Mouse (Mus musculus) embryonic facial prominence, embryonic 14.5 days (tissue): ENCODE results near the gene Mut. TPM values are rescaled to one million over a fixed set of nuclear protein-coding genes. Genes with fewer than 3 reads are reported as not detected.
A peak's percentile ranks its signal among the peaks of the same experiment; 100 is the strongest.

Experiments used
- ATAC-seq: fragments of 200-750 bp; cut with Nextera tagmentation; 2 replicates; pipeline ENCODE4 v1.8.0; 2017; ENCODE audit warnings: low read depth, moderate number of reproducible peaks, moderate TSS enrichment
- DNase-seq: peaks from one replicate; pipeline ENCODE4 v3.0.0-alpha.2; 2015; ENCODE audit warnings: low spot score
- H3K27ac ChIP-seq: fragments of 300-500 bp; sonication (generic); replicated peaks from 2 replicates; pipeline ENCODE4 v1.5.1; 2014; ENCODE audit warnings: low read depth, mild to moderate bottlenecking, low read length, moderate library complexity
- H3K27me3 ChIP-seq: fragments of 300-500 bp; sonication (generic); replicated peaks from 2 replicates; pipeline ENCODE4 v1.6.1; 2014; ENCODE audit warnings: low read length; ENCODE audit not compliant: control insufficient read depth, insufficient read depth
- H3K36me3 ChIP-seq: fragments of 300-500 bp; sonication (generic); 2 replicates; pipeline ENCODE4 v1.6.1; 2014; ENCODE audit warnings: low read length, mixed read lengths; ENCODE audit not compliant: control insufficient read depth, insufficient read depth
- H3K4me1 ChIP-seq: fragments of 300-500 bp; sonication (generic); 2 replicates; pipeline ENCODE4 v1.6.1; 2014; ENCODE audit warnings: antibody characterized with exemption, low read length; ENCODE audit not compliant: control insufficient read depth, insufficient read depth
- H3K4me2 ChIP-seq: fragments of 300-500 bp; sonication (generic); 2 replicates; pipeline ENCODE4 v1.6.1; 2014; ENCODE audit warnings: low read depth, mild to moderate bottlenecking, low read length, moderate library complexity, mixed read lengths
- H3K4me3 ChIP-seq: fragments of 300-500 bp; sonication (generic); 2 replicates; pipeline ENCODE4 v1.5.1; 2014; ENCODE audit warnings: low read depth, mild to moderate bottlenecking, low read length
- H3K9ac ChIP-seq: fragments of 300-500 bp; sonication (generic); 2 replicates; pipeline ENCODE4 v1.6.1; 2014; ENCODE audit warnings: low read depth, mild to moderate bottlenecking, low read length, moderate library complexity, mixed read lengths
- H3K9me3 ChIP-seq: fragments of 300-500 bp; sonication (generic); 2 replicates; pipeline ENCODE4 v1.6.1; 2016; ENCODE audit warnings: low read length; ENCODE audit not compliant: control insufficient read depth
- WGBS: fragments of 180-500 bp; shearing (Covaris S2); extraction: QIAGEN DNeasy Blood & Tissue Kit; methylation state at CpG from one replicate; pipeline ENCODE4 v1.1.7; 2014; 5-methylcytosine and 5-hydroxymethylcytosine counted together
- polyA plus RNA-seq: library from polyadenylated mRNA; unstranded; fragments of >200 nt; fragmentation: Nextera tagmentation; extraction: Ambion mirVana; gene quantifications from 2 replicates; pipeline ENCODE4 v1.2.1, GENCODE M21; 2014

The Mut gene
- polyA plus RNA-seq: 35.8 and 36.1 TPM in 2 replicates

- Histone ChIP-seq H3K36me3 (peaks cover 10% of the 10 kb centered on the region; the same call in 1 of the 2 replicates), H3K9me3 (no peaks in the 10 kb centered on the region), H3K4me1 (peaks cover 3% of the 10 kb centered on the region; the same call in 1 of the 2 replicates), H3K27ac (peak within 1 kb of the TSS; percentile 92), H3K4me3 (peak within 1 kb of the TSS; percentile 57), H3K9ac (peak within 1 kb of the TSS; percentile 72), H3K4me2 (peak within 1 kb of the TSS; percentile 71), H3K27me3 (no peaks in the 10 kb centered on the region)
- peak; percentile 99 for DNase-seq
- peak; percentile 100 for ATAC-seq
- WGBS: under 1% methylated on average over 46 of the region's 50 CpGs
Observed at GRCm38 (mm10) chr17:40934420-40935231, at the start of gene Mut, which contains the start of gene Cenpq. Gene Mut (plus strand): TSS chr17:40934685. Gene Cenpq (minus strand): TSS chr17:40935047.

- peak; percentile 42 for DNase-seq
- ATAC-seq: no peak
- WGBS: 68% methylated on average over 4 of the region's 4 CpGs
Observed at GRCm38 (mm10) chr17:40885155-40885554, 49.3 kb upstream of the Mut start.

GRCm38 (mm10) chr17:40887849-40888536 is 46.5 kb upstream of the Mut start:
- 79% methylated on average over 4 of the region's 4 CpGs for WGBS
- no peaks in the 10 kb centered on the region for H3K27me3 ChIP-seq
- no peak for DNase-seq

More at GRCm38 (mm10) chr17:40885155-40885554, 49.3 kb upstream of the Mut start:
- Histone ChIP-seq H3K36me3 (no peaks in the 10 kb centered on the region), H3K27me3 (no peaks in the 10 kb centered on the region), H3K9ac (no peak overlapping the region), H3K27ac (no peak overlapping the region), H3K4me1 (peaks cover 6% of the 10 kb centered on the region; the same call in 1 of the 2 replicates), H3K4me2 (no peak overlapping the region), H3K4me3 (no peak overlapping the region), H3K9me3 (no peaks in the 10 kb centered on the region)

GRCm38 (mm10) chr17:40896863-40897262 is 37.6 kb upstream of the Mut start:
- 56% methylated on average over 1 of the region's 1 CpGs for WGBS
- no peak for ATAC-seq
- Histone ChIP-seq H3K27ac (no peak overlapping the region), H3K36me3 (no peaks in the 10 kb centered on the region), H3K27me3 (no peaks in the 10 kb centered on the region), H3K4me3 (no peak overlapping the region), H3K9ac (no peak overlapping the region), H3K4me1 (no peaks in the 10 kb centered on the region), H3K9me3 (no peaks in the 10 kb centered on the region), H3K4me2 (no peak overlapping the region)
- peak; percentile 30 for DNase-seq

More at GRCm38 (mm10) chr17:40887849-40888536, 46.5 kb upstream of the Mut start:
- H3K4me1 ChIP-seq: no peaks in the 10 kb centered on the region
- no peak overlapping the region for H3K4me3 ChIP-seq
- no peaks in the 10 kb centered on the region for H3K9me3 ChIP-seq
- ATAC-seq: no peak
- no peak overlapping the region for H3K9ac ChIP-seq
- H3K27ac ChIP-seq: no peak overlapping the region
- no peak overlapping the region for H3K4me2 ChIP-seq
- H3K36me3 ChIP-seq: no peaks in the 10 kb centered on the region

GRCm38 (mm10) chr17:40899783-40900363 is 34.6 kb upstream of the Mut start:
- Histone ChIP-seq H3K4me2 (no peak overlapping the region), H3K9ac (no peak overlapping the region), H3K4me1 (peaks cover 3% of the 10 kb centered on the region; the same call in 1 of the 2 replicates), H3K27ac (no peak overlapping the region), H3K36me3 (no peaks in the 10 kb centered on the region), H3K27me3 (no peaks in the 10 kb centered on the region), H3K9me3 (no peaks in the 10 kb centered on the region), H3K4me3 (no peak overlapping the region)
- ATAC-seq (no peak), DNase-seq (no peak)
- 32% methylated on average over 4 of the region's 4 CpGs for WGBS

GRCm38 (mm10) chr17:40903345-40903744 is 31.1 kb upstream of the Mut start:
- H3K9ac ChIP-seq: no peak overlapping the region
- H3K36me3 ChIP-seq: no peaks in the 10 kb centered on the region
- ATAC-seq (no peak), DNase-seq (no peak)
- no peak overlapping the region for H3K4me2 ChIP-seq
- peaks cover 3% of the 10 kb centered on the region; the same call in 1 of the 2 replicates for H3K4me1 ChIP-seq
- H3K4me3 ChIP-seq: no peak overlapping the region
- H3K27me3 ChIP-seq: no peaks in the 10 kb centered on the region
- no peak overlapping the region for H3K27ac ChIP-seq
- WGBS: 67% methylated on average over 4 of the region's 4 CpGs
- no peaks in the 10 kb centered on the region for H3K9me3 ChIP-seq

- WGBS: 7% methylated on average over 10 of the region's 11 CpGs
Observed at GRCm38 (mm10) chr17:40904056-40904597, 30.4 kb upstream of the Mut start.

GRCm38 (mm10) chr17:40904721-40905154 is 29.7 kb upstream of the Mut start:
- H3K9me3 ChIP-seq: no peaks in the 10 kb centered on the region
- no peak; the same call in 1 of the 2 replicates for ATAC-seq
- no peak for DNase-seq

More at GRCm38 (mm10) chr17:40904056-40904597, 30.4 kb upstream of the Mut start:
- H3K36me3 ChIP-seq: no peaks in the 10 kb centered on the region
- H3K9me3 ChIP-seq: no peaks in the 10 kb centered on the region
- no peak overlapping the region for H3K4me3 ChIP-seq
- ATAC-seq (peak; percentile 22; the same call in 1 of the 2 replicates), DNase-seq (peak; percentile 12)
- H3K9ac ChIP-seq: no peak overlapping the region
- no peak overlapping the region for H3K27ac ChIP-seq
- peak overlapping the region; percentile 41 for H3K4me2 ChIP-seq
- H3K4me1 ChIP-seq: peaks cover 3% of the 10 kb centered on the region; the same call in 1 of the 2 replicates
- no peaks in the 10 kb centered on the region for H3K27me3 ChIP-seq

More at GRCm38 (mm10) chr17:40904721-40905154, 29.7 kb upstream of the Mut start:
- H3K36me3 ChIP-seq: no peaks in the 10 kb centered on the region
- H3K4me3 ChIP-seq: no peak overlapping the region
- no peak overlapping the region for H3K27ac ChIP-seq
- H3K4me1 ChIP-seq: peaks cover 3% of the 10 kb centered on the region; the same call in 1 of the 2 replicates
- no peaks in the 10 kb centered on the region for H3K27me3 ChIP-seq
- 8% methylated on average over 13 of the region's 14 CpGs for WGBS
- H3K9ac ChIP-seq: no peak overlapping the region
- H3K4me2 ChIP-seq: peak overlapping the region; percentile 41
